Mouse (Mus musculus) left cerebral cortex, postnatal 10 days (tissue): ENCODE measurements around the gene 4932438H23Rik. TPM values are rescaled to one million over a fixed set of nuclear protein-coding genes. Genes with fewer than 3 reads are reported as not detected.

ENCODE experiments used
- DNase-seq, 2 experiments: peaks; one replicate each; pipeline ENCODE4 v3.0.0; 2021 to 2022; ENCODE audit warnings: low spot score in 2 of 2, mixed read lengths in 1 of 2; ENCODE audit errors: extremely low spot score in 1 of 2
- intact Hi-C: fragments of 180-260 bp; cut with DNase I; formaldehyde crosslinking; loops from one replicate; pipeline ENCODE4 v1.15.1; 2025
- total RNA-seq, 2 experiments: library from RNA; stranded (reverse); gene quantifications; 2 replicates each; pipeline ENCODE4 v1.2.3; 2021

4932438H23Rik gene
- under 1 TPM; 0.32 to 0.34 TPM for total RNA-seq

- DNase-seq, result no peak
- intact Hi-C loops, result no loop called here
These were observed at the start of gene 4932438H23Rik for GRCm38 (mm10) chr16:91095022-91095421. TSS of gene 4932438H23Rik (minus strand) at chr16:91095122.

GRCm38 (mm10) chr16:91140991-91141630 is 46.2 kb upstream of the 4932438H23Rik start:
- intact Hi-C loops, result no loop called here
- DNase-seq, result no peak

GRCm38 (mm10) chr16:91140457-91140856 is 45.5 kb upstream of the 4932438H23Rik start:
- intact Hi-C loops, result no loop called here

GRCm38 (mm10) chr16:91140056-91140455 is 45.1 kb upstream of the 4932438H23Rik start:
- intact Hi-C loops, result no loop called here
- no peak for DNase-seq

More at GRCm38 (mm10) chr16:91140457-91140856, 45.5 kb upstream of the 4932438H23Rik start:
- no peak for DNase-seq

- intact Hi-C loops, result no loop called here
- no peak for DNase-seq
These were observed 44.6 kb upstream of the 4932438H23Rik start for GRCm38 (mm10) chr16:91139481-91139880.

- intact Hi-C loops, result no loop called here
- no peak for DNase-seq
These were observed 43.8 kb upstream of the 4932438H23Rik start for GRCm38 (mm10) chr16:91138736-91139135.

GRCm38 (mm10) chr16:91138151-91138550 is 43.2 kb upstream of the 4932438H23Rik start:
- no peak for DNase-seq
- intact Hi-C loops, result no loop called here

GRCm38 (mm10) chr16:91136607-91137006 is 41.7 kb upstream of the 4932438H23Rik start:
- intact Hi-C loops, result no loop called here
- no peak for DNase-seq

- intact Hi-C loops, result no loop called here
- DNase-seq, result no peak
These were observed 35.0 kb upstream of the 4932438H23Rik start for GRCm38 (mm10) chr16:91129916-91130315.

- no peak for DNase-seq
- intact Hi-C loops, result no loop called here
These were observed 33.5 kb upstream of the 4932438H23Rik start for GRCm38 (mm10) chr16:91128431-91128830.

GRCm38 (mm10) chr16:91126734-91127524 is 32.0 kb upstream of the 4932438H23Rik start:
- no peak for DNase-seq
- intact Hi-C loops, result no loop called here

- no peak for DNase-seq
- intact Hi-C loops, result no loop called here
These were observed 29.3 kb upstream of the 4932438H23Rik start for GRCm38 (mm10) chr16:91124256-91124655.

- DNase-seq, result no peak
- intact Hi-C loops, result no loop called here
These were observed 28.9 kb upstream of the 4932438H23Rik start for GRCm38 (mm10) chr16:91123821-91124220.

GRCm38 (mm10) chr16:91119879-91120278 is 25.0 kb upstream of the 4932438H23Rik start:
- DNase-seq, result no peak
- intact Hi-C loops, result no loop called here

- intact Hi-C loops, result no loop called here
These were observed 21.8 kb upstream of the 4932438H23Rik start for GRCm38 (mm10) chr16:91116696-91117095.

GRCm38 (mm10) chr16:91116006-91116405 is 21.1 kb upstream of the 4932438H23Rik start:
- intact Hi-C loops, result no loop called here
- no peak for DNase-seq

More at GRCm38 (mm10) chr16:91116696-91117095, 21.8 kb upstream of the 4932438H23Rik start:
- no peak for DNase-seq

GRCm38 (mm10) chr16:91110999-91111535 is 16.1 kb upstream of the 4932438H23Rik start:
- no peak for DNase-seq
- intact Hi-C loops, result no loop called here

- no peak for DNase-seq
- intact Hi-C loops, result no loop called here
These were observed 12.7 kb upstream of the 4932438H23Rik start for GRCm38 (mm10) chr16:91107608-91108007.

GRCm38 (mm10) chr16:91105481-91106051 is 10.6 kb upstream of the 4932438H23Rik start:
- intact Hi-C loops, result no loop called here
- DNase-seq, result no peak
